Mouse (Mus musculus) CH12.LX (cell line): Measurements from ENCODE around the gene Tfap4.

Experiments
- CTCF ChIP-seq, 2 experiments: IDR thresholded peaks in 1 of 2; conservative IDR thresholded peaks in 1 of 2; 2 replicates each; pipeline ENCODE4 v1.5.1; 2011 to 2012; ENCODE audit warnings: low read depth in 2 of 2, low read length in 2 of 2, improper control_type of control experiment in 1 of 2, inconsistent platforms in 1 of 2, mild to moderate bottlenecking in 1 of 2, moderate library complexity in 1 of 2
- ELF1 ChIP-seq: IDR thresholded peaks from 2 replicates; pipeline ENCODE4 v1.6.1; 2014; ENCODE audit warnings: low read depth, mild to moderate bottlenecking, inconsistent platforms, low read length, improper control_type of control experiment
- EP300 ChIP-seq: IDR thresholded peaks from 2 replicates; pipeline ENCODE4 v1.6.1; 2011; ENCODE audit warnings: low read length, improper control_type of control experiment
- GABPA ChIP-seq: IDR thresholded peaks from 2 replicates; pipeline ENCODE4 v1.6.1; 2012; ENCODE audit warnings: low read depth, low read length, improper control_type of control experiment, inconsistent platforms; ENCODE audit not compliant: insufficient replicate concordance
- HCFC1 ChIP-seq: IDR thresholded peaks from 2 replicates; pipeline ENCODE4 v1.6.1; 2012; ENCODE audit warnings: low read depth, mild to moderate bottlenecking, inconsistent platforms, low read length, improper control_type of control experiment
- MAFK ChIP-seq: IDR thresholded peaks from 2 replicates; pipeline ENCODE4 v1.6.1; 2011; ENCODE audit warnings: low read length, improper control_type of control experiment; ENCODE audit not compliant: insufficient replicate concordance
- MAX ChIP-seq: IDR thresholded peaks from 2 replicates; pipeline ENCODE4 v1.6.1; 2011; ENCODE audit warnings: low read length, improper control_type of control experiment
- PAX5 ChIP-seq: IDR thresholded peaks from 2 replicates; pipeline ENCODE4 v1.6.1; 2012; ENCODE audit warnings: low read length, inconsistent platforms, mixed read lengths
- POLR2A ChIP-seq: IDR thresholded peaks from 2 replicates; pipeline ENCODE4 v1.6.1; 2011; ENCODE audit warnings: low read depth, mild to moderate bottlenecking, improper control_type of control experiment, low read length
- SIN3A ChIP-seq: IDR thresholded peaks from 2 replicates; pipeline ENCODE4 v1.6.1; 2012; ENCODE audit warnings: low read length, improper control_type of control experiment, inconsistent platforms
- SMC3 ChIP-seq: IDR thresholded peaks from 2 replicates; pipeline ENCODE4 v1.6.1; 2011; ENCODE audit warnings: low read depth, low read length, improper control_type of control experiment
- USF1 ChIP-seq: IDR thresholded peaks from 2 replicates; pipeline ENCODE4 v1.6.1; 2014; ENCODE audit warnings: low read depth, mild to moderate bottlenecking, inconsistent platforms, low read length, improper control_type of control experiment
- ZKSCAN1 ChIP-seq: IDR thresholded peaks from 2 replicates; pipeline ENCODE4 v1.6.1; 2012; ENCODE audit warnings: low read depth, inconsistent platforms, low read length, improper control_type of control experiment, borderline replicate concordance

DNA sequence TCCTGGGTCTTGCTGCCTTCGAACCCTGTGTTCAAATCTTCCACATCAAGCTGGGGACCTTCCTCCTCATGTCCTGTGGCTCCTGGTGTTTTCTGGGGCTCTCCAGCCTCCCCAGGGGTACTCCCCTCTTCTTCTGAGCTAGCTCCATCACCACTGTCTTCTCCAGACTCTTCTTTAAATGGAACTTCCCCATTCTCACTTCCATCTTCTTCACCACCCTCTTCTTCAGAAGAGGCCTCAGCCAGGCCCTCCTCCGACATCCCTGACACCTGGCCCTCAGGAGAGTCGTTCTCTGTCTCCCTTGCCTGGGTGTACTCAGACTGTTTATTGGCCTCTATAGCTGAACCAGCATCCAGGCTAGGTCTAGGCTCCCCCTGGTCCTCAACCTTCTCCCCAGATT lies 63.2 kb downstream of the Tfap4 start:
- no peak for TF ChIP-seq PAX5
- TF ChIP-seq EP300 = peak; percentile 80
- no peak for TF ChIP-seq GABPA
- no peak for TF ChIP-seq POLR2A
- TF ChIP-seq ELF1 = no peak
- TF ChIP-seq CTCF (conservative IDR thresholded peaks at IDR 0.05 in 1 of 2, IDR thresholded peaks at IDR 0.05 in 1 of 2; ENCODE audit: low read depth in 2 of 2, low read length in 2 of 2) = no peak
- TF ChIP-seq HCFC1 = no peak; the same call in 1 of the 2 replicates
- TF ChIP-seq SIN3A = no peak
- 0 out of 2 replicates have a peak, but pooled peaks have one; percentile 19 for TF ChIP-seq MAFK
- no peak for TF ChIP-seq USF1
- TF ChIP-seq MAX = no peak
- no peak; the same call in 1 of the 2 replicates for TF ChIP-seq SMC3
- no peak for TF ChIP-seq ZKSCAN1
